11 mouse cellular contexts compared by ENCODE assay signal in the genomic region with DNA sequence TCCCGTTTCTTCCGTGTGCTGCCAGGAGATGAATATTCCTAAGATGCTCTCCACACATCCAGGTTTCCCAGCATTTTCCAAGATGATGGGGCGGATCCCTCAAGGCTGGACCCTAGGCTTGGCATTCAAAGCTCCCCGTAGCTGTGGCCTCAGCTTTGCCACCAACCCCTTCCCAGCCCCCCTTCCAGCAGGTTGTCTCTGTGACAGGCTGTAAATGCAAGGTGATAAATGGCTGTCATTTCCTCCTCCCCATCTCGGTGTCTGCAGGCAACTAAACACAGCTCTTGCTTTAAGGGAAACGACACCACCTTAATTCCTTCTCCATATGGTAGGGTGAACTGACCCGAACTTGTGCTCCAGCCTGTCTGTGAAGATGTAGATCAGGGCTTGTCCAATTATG. TPM values are rescaled to one million over a fixed set of nuclear protein-coding genes. Genes with fewer than 3 reads are reported as not detected.
DNase-seq lines count a peak whose midpoint lies in the region; ATAC-seq and TF ChIP-seq lines count a peak whose summit lies in the region.
"Had no signal": no experiment of that assay in that cellular context is flagged by ENCODE, and none has a peak within 500 bp of the region (broad histone marks: within the 10 kb centered on the region; RNA-seq: fewer than 3 reads in every experiment).

No protein-coding gene starts in this region.

- no peaks in the 10 kb centered on the region for H3K9me3 ChIP-seq in heart, embryonic 13.5 days
- H3K9me3 ChIP-seq in forebrain, embryonic 13.5 days (replicated peaks), result no peaks in the 10 kb centered on the region
- H3K9me3 ChIP-seq in limb, embryonic 10.5 days (replicated peaks), result no peaks in the 10 kb centered on the region

- H3K9ac ChIP-seq in heart, embryonic 13.5 days, result no peak overlapping the region
- H3K9ac ChIP-seq in forebrain, embryonic 13.5 days, result peak overlapping the region; percentile 22; the same call in 1 of the 2 replicates

- no peak for DNase-seq in heart, adult 11 months
- peak; percentile 43 for DNase-seq in limb, embryonic 10.5 days (ENCODE audit: low spot score)
- DNase-seq in neural tube, embryonic 10.5 days (ENCODE audit: extremely low spot score, low spot score), result peak; percentile 39
- DNase-seq in right cerebral cortex, postnatal 4 days, result no peak
- no peak for DNase-seq in cerebellum, adult 2 months
- DNase-seq in lung, postnatal 36 days, result no peak
- DNase-seq: gastrocnemius, postnatal 36 days; kidney, adult 11 months; layer of hippocampus, postnatal 36 days had no signal

- no peak for TF ChIP-seq POLR2A in cerebellum, adult 2 months (IDR thresholded peaks at IDR 0.05; ENCODE audit: borderline replicate concordance, insufficient read depth, low read length)

- H3K4me2 ChIP-seq in heart, embryonic 13.5 days, result peak overlapping the region; percentile 33
- peak overlapping the region; percentile 48 for H3K4me2 ChIP-seq in forebrain, embryonic 13.5 days

- TF ChIP-seq CTCF in cerebellum, adult 2 months (IDR thresholded peaks at IDR 0.05; ENCODE audit: borderline replicate concordance, insufficient read depth, low read depth, low read length), result no peak

- H3K36me3 ChIP-seq in heart, embryonic 13.5 days, result no peaks in the 10 kb centered on the region
- no peaks in the 10 kb centered on the region for H3K36me3 ChIP-seq in forebrain, embryonic 13.5 days (ENCODE audit: poor library complexity, severe bottlenecking)
- 0 out of 2 replicates have a peak, but pooled peaks cover 2% of the 10 kb centered on the region for H3K36me3 ChIP-seq in limb, embryonic 10.5 days

- ATAC-seq in heart, embryonic 13.5 days (ENCODE audit: extremely low read depth, insufficient number of reproducible peaks, low FRiP score, low TSS enrichment), result no peak
- no peak for ATAC-seq in forebrain, embryonic 13.5 days

- no peak overlapping the region for H3K27ac ChIP-seq in heart, embryonic 13.5 days (replicated peaks)
- peak overlapping the region; percentile 68 for H3K27ac ChIP-seq in forebrain, embryonic 13.5 days
- H3K27ac ChIP-seq in limb, embryonic 10.5 days, result peak overlapping the region; percentile 59
- no peak overlapping the region for H3K27ac ChIP-seq in cerebellum, adult 2 months (ENCODE audit: insufficient read depth, low read length)

- peaks cover 19% of the 10 kb centered on the region for H3K4me1 ChIP-seq in heart, embryonic 13.5 days
- peaks cover 20% of the 10 kb centered on the region for H3K4me1 ChIP-seq in forebrain, embryonic 13.5 days
- peaks cover 25% of the 10 kb centered on the region for H3K4me1 ChIP-seq in limb, embryonic 10.5 days
- H3K4me1 ChIP-seq in cerebellum, adult 2 months (ENCODE audit: control insufficient read depth, insufficient read depth, low read length), result no peaks in the 10 kb centered on the region

- H3K4me3 ChIP-seq in heart, embryonic 13.5 days, result no peak overlapping the region
- 0 out of 2 replicates have a peak overlapping the region, but pooled peaks have one; percentile 9 for H3K4me3 ChIP-seq in forebrain, embryonic 13.5 days
- peak overlapping the region; percentile 37 for H3K4me3 ChIP-seq in limb, embryonic 10.5 days
- H3K4me3 ChIP-seq in cerebellum, adult 2 months (replicated peaks; ENCODE audit: insufficient read depth, low read depth, low read length), result no peak overlapping the region

- H3K27me3 ChIP-seq in heart, embryonic 13.5 days (replicated peaks), result peaks cover 37% of the 10 kb centered on the region
- peaks cover 25% of the 10 kb centered on the region for H3K27me3 ChIP-seq in forebrain, embryonic 13.5 days
- H3K27me3 ChIP-seq in limb, embryonic 10.5 days (ENCODE audit: low read depth, poor library complexity, severe bottlenecking), result peaks cover 3% of the 10 kb centered on the region; the same call in 1 of the 2 replicates
- no peaks in the 10 kb centered on the region for H3K27me3 ChIP-seq in cerebellum, adult 2 months (ENCODE audit: control insufficient read depth, insufficient read depth, low read length)

- WGBS in heart, embryonic 13.5 days, result 5% methylated on average over 7 of the region's 7 CpGs
- 7% methylated on average over 7 of the region's 7 CpGs for WGBS in forebrain, embryonic 13.5 days
- 2% methylated on average over 7 of the region's 7 CpGs for WGBS in limb, embryonic 10.5 days
- WGBS in cerebellum, adult 2 months, result 33% methylated on average over 7 of the region's 7 CpGs

RNA-seq across cellular contexts. Expression of a gene that starts 52.6 kb away (rescaled TPM):
- polyA plus RNA-seq in heart, embryonic 13.5 days (2015; fragmentation: Nextera tagmentation; extraction: Ambion mirVana), result 22.1 and 24.5 TPM in 2 replicates
- polyA plus RNA-seq in forebrain, embryonic 13.5 days (2015; fragmentation: Nextera tagmentation; extraction: Ambion mirVana), result 21.0 and 25.9 TPM in 2 replicates
- 34.3 and 41.2 TPM in 2 replicates for polyA plus RNA-seq in limb, embryonic 10.5 days (2016; fragmentation: Nextera tagmentation; extraction: Ambion mirVana)
- 19.9 and 21.4 TPM in 2 replicates for polyA plus RNA-seq in cerebellum, adult 2 months (2012; rRNA removed)

RNA-seq across cellular contexts. Expression of a gene that starts 52.7 kb away (rescaled TPM):
- 26.7 and 27.4 TPM in 2 replicates for polyA plus RNA-seq in heart, embryonic 13.5 days (2015; fragmentation: Nextera tagmentation; extraction: Ambion mirVana)
- 51.3 and 54.2 TPM in 2 replicates for polyA plus RNA-seq in forebrain, embryonic 13.5 days (2015; fragmentation: Nextera tagmentation; extraction: Ambion mirVana)
- 54.8 and 64.4 TPM in 2 replicates for polyA plus RNA-seq in limb, embryonic 10.5 days (2016; fragmentation: Nextera tagmentation; extraction: Ambion mirVana)
- polyA plus RNA-seq in cerebellum, adult 2 months (2012; rRNA removed), result 22.4 and 22.7 TPM in 2 replicates

Comparison
In these comparisons a context has a peak if more than half of its experiments do, and no peak if none do; other contexts are left out.
1. H3K27ac ChIP-seq: peak in forebrain, embryonic 13.5 days (single experiment) and limb, embryonic 10.5 days (single experiment); none in heart, embryonic 13.5 days (single experiment) and cerebellum, adult 2 months (single experiment).
2. H3K4me3 ChIP-seq: peak in forebrain, embryonic 13.5 days (single experiment) and limb, embryonic 10.5 days (single experiment); none in heart, embryonic 13.5 days (single experiment) and cerebellum, adult 2 months (single experiment).
3. DNase-seq: peak in limb, embryonic 10.5 days (single experiment) and neural tube, embryonic 10.5 days (single experiment); none in heart, adult 11 months (single experiment), right cerebral cortex, postnatal 4 days (single experiment), cerebellum, adult 2 months (0 of 2) and lung, postnatal 36 days (single experiment).